Mouse (Mus musculus) bone marrow macrophage, adult 2 months (primary cell): ENCODE measurements around the gene Lemd2.

Source experiments
- CTCF ChIP-seq: IDR thresholded peaks from 2 replicates; pipeline ENCODE4 v1.5.1; 2012; ENCODE audit warnings: low read depth, mild to moderate bottlenecking, low read length, moderate library complexity
- POLR2A ChIP-seq: IDR thresholded peaks from 2 replicates; pipeline ENCODE4 v1.6.1; 2012; ENCODE audit warnings: mild to moderate bottlenecking, low read depth, low read length, borderline replicate concordance

DNA sequence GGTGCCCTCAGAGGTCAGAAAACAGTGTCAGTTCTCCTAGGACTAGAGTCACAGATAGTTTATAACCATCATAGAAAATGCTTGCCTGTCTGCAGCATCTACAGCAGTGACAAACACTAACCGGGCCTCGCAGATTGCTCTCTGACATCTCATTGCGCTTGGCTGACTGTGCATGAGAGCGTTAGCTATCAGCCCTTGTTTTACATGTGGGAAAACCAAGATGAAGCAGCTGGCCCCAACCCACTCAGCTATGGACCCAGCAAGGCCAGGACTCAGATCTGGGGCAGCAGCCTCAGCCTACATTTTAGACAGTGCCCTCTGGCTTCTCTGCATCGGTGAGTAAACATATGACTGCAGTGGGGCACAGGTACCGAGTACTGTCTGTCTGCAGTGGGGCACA, 19.6 kb upstream of the Lemd2 start:
- TF ChIP-seq POLR2A (no peak), CTCF (no peak)
